Mouse (Mus musculus) ES-E14 (cell line): Measurements from ENCODE around the gene Pttg1.

Experiments used
- CHD2 ChIP-seq: IDR thresholded peaks from 2 replicates; pipeline ENCODE4 v1.6.1; 2014; ENCODE audit warnings: mild to moderate bottlenecking, low read depth, low read length, inconsistent platforms
- HCFC1 ChIP-seq: IDR thresholded peaks from 2 replicates; pipeline ENCODE4 v1.6.1; 2012; ENCODE audit warnings: low read length, inconsistent platforms, borderline replicate concordance; ENCODE audit not compliant: insufficient read depth
- ZC3H11A ChIP-seq: IDR thresholded peaks from 2 replicates; pipeline ENCODE4 v1.6.1; 2012; ENCODE audit warnings: low read depth, mild to moderate bottlenecking, inconsistent platforms, low read length, borderline replicate concordance
- ZNF384 ChIP-seq: IDR thresholded peaks from 2 replicates; pipeline ENCODE4 v1.6.1; 2012; ENCODE audit warnings: low read depth, low read length, inconsistent platforms

GRCm38 (mm10) chr11:43404150-43404807 lies 21.8 kb downstream of the Pttg1 start:
- TF ChIP-seq ZC3H11A (no peak), ZNF384 (no peak), HCFC1 (no peak), CHD2 (no peak)
